In genomic region chr11:20594229-20595201, GRCm38 (mm10) we compare ENCODE assay signal across 9 mouse cellular contexts. TPM values are rescaled to one million over a fixed set of nuclear protein-coding genes. Genes with fewer than 3 reads are reported as not detected.
DNase-seq lines count a peak whose midpoint lies in the region; ATAC-seq and TF ChIP-seq lines count a peak whose summit lies in the region.
"Had no signal": no experiment of that assay in that cellular context is flagged by ENCODE, and none has a peak within 500 bp of the region (broad histone marks: within the 10 kb centered on the region; RNA-seq: fewer than 3 reads in every experiment).

No protein-coding gene starts in this region.

- intact Hi-C loops in left cerebral cortex, adult 2 months (cut with DNase I): loop anchor here (5.0 kb wide), 1 partner anchor 137 kb away; no protein-coding TSS in a partner anchor

- no peak overlapping the region for H3K9ac ChIP-seq in hindbrain, embryonic 14.5 days
- H3K9ac ChIP-seq in hindbrain, embryonic 11.5 days (ENCODE audit: low read depth, low read length): no peak overlapping the region
- H3K9ac ChIP-seq: midbrain, embryonic 13.5 days had no signal

- no peak overlapping the region for H3K27ac ChIP-seq in hindbrain, embryonic 14.5 days
- no peak overlapping the region for H3K27ac ChIP-seq in hindbrain, embryonic 11.5 days (ENCODE audit: low read depth, low read length)
- H3K27ac ChIP-seq in embryonic fibroblast, embryonic 13.5 days (ENCODE audit: insufficient read depth, low read length): peak overlapping the region; percentile 47
- H3K27ac ChIP-seq in kidney, adult 2 months (ENCODE audit: insufficient read depth, low read depth, low read length): peak overlapping the region; percentile 84
- H3K27ac ChIP-seq in left cerebral cortex, adult 2 months: no peak overlapping the region
- H3K27ac ChIP-seq: midbrain, embryonic 13.5 days had no signal

- no peak for TF ChIP-seq CTCF in embryonic fibroblast, embryonic 13.5 days (IDR thresholded peaks at IDR 0.05; ENCODE audit: borderline replicate concordance, insufficient read depth, low read length)
- TF ChIP-seq CTCF in kidney, adult 2 months (conservative IDR thresholded peaks at IDR 0.05; ENCODE audit: insufficient read depth, insufficient read length, low read depth, low read length): no peak
- TF ChIP-seq CTCF in left cerebral cortex, adult 2 months (IDR thresholded peaks at IDR 0.05): no peak

- no peak for DNase-seq in hindbrain, embryonic 14.5 days (ENCODE audit: low spot score)
- DNase-seq in hindbrain, embryonic 11.5 days (ENCODE audit: low spot score): no peak
- peak; percentile 55 for DNase-seq in kidney, adult 2 months
- peak; percentile 18 for DNase-seq in lung, postnatal 25 days (ENCODE audit: low spot score)
- no peak for DNase-seq in adrenal gland, adult 8-10 months
- DNase-seq in layer of hippocampus, adult 9-10 months (ENCODE audit: low spot score): no peak
- DNase-seq in left cerebral cortex, adult 2 months (ENCODE audit: extremely low spot score in 1 of 2, low spot score in 2 of 2): no peak

- no peaks in the 10 kb centered on the region for H3K27me3 ChIP-seq in hindbrain, embryonic 14.5 days (ENCODE audit: control insufficient read depth, insufficient read depth, low read length)
- no peaks in the 10 kb centered on the region for H3K27me3 ChIP-seq in hindbrain, embryonic 11.5 days (ENCODE audit: control insufficient read depth, insufficient read depth, low read length)
- no peaks in the 10 kb centered on the region for H3K27me3 ChIP-seq in kidney, adult 2 months (replicated peaks; ENCODE audit: control insufficient read depth, insufficient read depth, low read length)
- H3K27me3 ChIP-seq: midbrain, embryonic 13.5 days had no signal

- no peaks in the 10 kb centered on the region for H3K4me1 ChIP-seq in hindbrain, embryonic 14.5 days (replicated peaks; ENCODE audit: control insufficient read depth, insufficient read depth, low read length)
- H3K4me1 ChIP-seq in hindbrain, embryonic 11.5 days (replicated peaks; ENCODE audit: control insufficient read depth, insufficient read depth, low read length): no peaks in the 10 kb centered on the region
- peaks cover 11% of the 10 kb centered on the region for H3K4me1 ChIP-seq in embryonic fibroblast, embryonic 13.5 days (ENCODE audit: control insufficient read depth, insufficient read depth, low read length)
- H3K4me1 ChIP-seq in kidney, adult 2 months (ENCODE audit: control insufficient read depth, insufficient read depth, low read length): no peaks in the 10 kb centered on the region
- H3K4me1 ChIP-seq: midbrain, embryonic 13.5 days had no signal

- H3K9me3 ChIP-seq in hindbrain, embryonic 14.5 days (ENCODE audit: control insufficient read depth, low read length): no peaks in the 10 kb centered on the region
- no peaks in the 10 kb centered on the region for H3K9me3 ChIP-seq in hindbrain, embryonic 11.5 days (ENCODE audit: control insufficient read depth, low read length)
- H3K9me3 ChIP-seq: midbrain, embryonic 13.5 days had no signal

- no peaks in the 10 kb centered on the region for H3K36me3 ChIP-seq in hindbrain, embryonic 14.5 days (replicated peaks; ENCODE audit: control insufficient read depth, insufficient read depth)
- H3K36me3 ChIP-seq in hindbrain, embryonic 11.5 days (ENCODE audit: control insufficient read depth, insufficient read depth, low read length): no peaks in the 10 kb centered on the region
- H3K36me3 ChIP-seq in kidney, adult 2 months (ENCODE audit: control insufficient read depth, insufficient read depth, low read length): no peaks in the 10 kb centered on the region
- H3K36me3 ChIP-seq: midbrain, embryonic 13.5 days had no signal

- 76% methylated on average over 22 of the region's 22 CpGs for WGBS in hindbrain, embryonic 14.5 days
- 76% methylated on average over 22 of the region's 22 CpGs for WGBS in hindbrain, embryonic 11.5 days
- WGBS in kidney, adult 2 months: 51% methylated on average over 22 of the region's 22 CpGs

- 0 out of 2 replicates have a peak, but pooled peaks have one; percentile 34 for ATAC-seq in hindbrain, embryonic 14.5 days (ENCODE audit: low FRiP score)
- no peak for ATAC-seq in hindbrain, embryonic 11.5 days (ENCODE audit: low FRiP score)
- ATAC-seq: midbrain, embryonic 13.5 days had no signal

- TF ChIP-seq POLR2A in embryonic fibroblast, embryonic 13.5 days (IDR thresholded peaks at IDR 0.05; ENCODE audit: low read depth, low read length): no peak
- TF ChIP-seq POLR2A in kidney, adult 2 months (IDR thresholded peaks at IDR 0.05; ENCODE audit: low read depth, low read length): no peak

- no peak overlapping the region for H3K4me3 ChIP-seq in hindbrain, embryonic 14.5 days (replicated peaks; ENCODE audit: low read length)
- H3K4me3 ChIP-seq in hindbrain, embryonic 11.5 days (ENCODE audit: low read depth, low read length): no peak overlapping the region
- no peak overlapping the region for H3K4me3 ChIP-seq in embryonic fibroblast, embryonic 13.5 days (ENCODE audit: insufficient read depth, low read length)
- peak overlapping the region; percentile 32 for H3K4me3 ChIP-seq in kidney, adult 2 months (ENCODE audit: insufficient read depth, low read depth, low read length)
- H3K4me3 ChIP-seq in left cerebral cortex, adult 2 months: no peak overlapping the region
- H3K4me3 ChIP-seq: midbrain, embryonic 13.5 days had no signal

- no peak overlapping the region for H3K4me2 ChIP-seq in hindbrain, embryonic 14.5 days (replicated peaks)
- H3K4me2 ChIP-seq in hindbrain, embryonic 11.5 days (replicated peaks; ENCODE audit: low read depth, low read length): no peak overlapping the region
- H3K4me2 ChIP-seq: midbrain, embryonic 13.5 days had no signal

RNA-seq across cellular contexts. Expression of gene Sertad2, which starts 51.5 kb away (rescaled TPM):
- polyA plus RNA-seq in hindbrain, embryonic 14.5 days (2014; fragmentation: Nextera tagmentation; extraction: Ambion mirVana): 24.8 and 30.9 TPM in 2 replicates
- 23.6 and 24.4 TPM in 2 replicates for polyA plus RNA-seq in hindbrain, embryonic 11.5 days (2014; fragmentation: Nextera tagmentation; extraction: Ambion mirVana)
- 36.4 and 40.5 TPM in 2 replicates for polyA plus RNA-seq in embryonic fibroblast, embryonic 13.5 days (2011; ENCODE audit: insufficient read length, low read depth, missing spikeins)
- polyA plus RNA-seq in kidney, adult 2 months (2012; rRNA removed): 24.9 and 33.6 TPM in 2 replicates
- total RNA-seq in adrenal gland, adult 8-10 months (2022): 10 to 100 TPM; 12.2 to 21.3 (median 14.4) TPM
- 10 to 100 TPM; 23.0 to 28.5 TPM for total RNA-seq in left cerebral cortex, adult 2 months (2021)

Comparison
In these comparisons a context has a peak if more than half of its experiments do, and no peak if none do; other contexts are left out.
1. DNase-seq: peak in kidney, adult 2 months (single experiment) and lung, postnatal 25 days (single experiment); none in hindbrain, embryonic 14.5 days (single experiment), hindbrain, embryonic 11.5 days (single experiment), adrenal gland, adult 8-10 months (single experiment), layer of hippocampus, adult 9-10 months (single experiment) and left cerebral cortex, adult 2 months (0 of 2).
2. H3K27ac ChIP-seq: peak in embryonic fibroblast, embryonic 13.5 days (single experiment) and kidney, adult 2 months (single experiment); none in hindbrain, embryonic 14.5 days (single experiment), hindbrain, embryonic 11.5 days (single experiment) and left cerebral cortex, adult 2 months (single experiment).